Mouse (Mus musculus) bone marrow, adult 2 months (tissue): Measurements from ENCODE around the gene Mindy2. TPM values are rescaled to one million over a fixed set of nuclear protein-coding genes. Genes with fewer than 3 reads are reported as not detected.

Source experiments
- H3K27ac ChIP-seq: fragments of 200-500 bp; 2 replicates; pipeline ENCODE4 v1.5.1; 2012; ENCODE audit warnings: low read depth, mild to moderate bottlenecking, control low read depth, inconsistent platforms, low read length; ENCODE audit not compliant: control insufficient read depth, poor library complexity, insufficient read depth
- H3K4me1 ChIP-seq: fragments of 200-500 bp; 2 replicates; pipeline ENCODE4 v1.6.1; 2011; ENCODE audit warnings: low read length; ENCODE audit not compliant: control insufficient read depth, insufficient read depth
- H3K4me3 ChIP-seq: fragments of 200-500 bp; replicated peaks from 2 replicates; pipeline ENCODE3; 2011; ENCODE audit warnings: mild to moderate bottlenecking, low read depth, low read length, control low read depth; ENCODE audit not compliant: control insufficient read depth
- CTCF ChIP-seq: fragments of 200-500 bp; IDR thresholded peaks from 2 replicates; pipeline ENCODE4 v1.5.1; 2011; ENCODE audit warnings: low read length, control low read depth; ENCODE audit not compliant: control insufficient read depth, insufficient read depth
- POLR2A ChIP-seq: fragments of 200-500 bp; IDR thresholded peaks from 2 replicates; pipeline ENCODE4 v1.6.1; 2011; ENCODE audit warnings: low read depth, mild to moderate bottlenecking, control low read depth, low read length, borderline replicate concordance; ENCODE audit not compliant: control insufficient read depth
- WGBS: fragments of 180-500 bp; shearing (Covaris S2); methylation state at CpG from one replicate; pipeline ENCODE4 v1.1.7; 2018; 5-methylcytosine and 5-hydroxymethylcytosine counted together
- polyA plus RNA-seq: library from polyadenylated mRNA; stranded (reverse); fragments of >200 nt; gene quantifications from 2 replicates; pipeline ENCODE4 v1.2.4, GENCODE M21; 2011; ENCODE audit warnings: low replicate concordance; ENCODE audit not compliant: missing spikeins, insufficient read depth, insufficient read length

Mindy2 gene
- polyA plus RNA-seq, 1 experiment = 17.6 TPM

GRCm38 (mm10) chr9:70671772-70672579, 15.0 kb upstream of the Mindy2 start:
- peak overlapping the region; percentile 13; the same call in 1 of the 2 replicates for H3K27ac ChIP-seq
- H3K4me1 ChIP-seq = no peaks in the 10 kb centered on the region; the same call in 1 of the 2 replicates
- no peak for TF ChIP-seq POLR2A
- TF ChIP-seq CTCF = peak; percentile 37; the same call in 1 of the 2 replicates
- 9% methylated on average over 10 of the region's 10 CpGs for WGBS
- H3K4me3 ChIP-seq = no peak overlapping the region

- TF ChIP-seq POLR2A = no peak
- TF ChIP-seq CTCF = no peak
- Histone ChIP-seq H3K4me3 (no peak overlapping the region), H3K27ac (peak overlapping the region; percentile 25), H3K4me1 (no peaks in the 10 kb centered on the region; the same call in 1 of the 2 replicates)
- WGBS = 9% methylated on average over 6 of the region's 6 CpGs
These were observed 14.3 kb upstream of the Mindy2 start for GRCm38 (mm10) chr9:70671278-70671677.

DNA sequence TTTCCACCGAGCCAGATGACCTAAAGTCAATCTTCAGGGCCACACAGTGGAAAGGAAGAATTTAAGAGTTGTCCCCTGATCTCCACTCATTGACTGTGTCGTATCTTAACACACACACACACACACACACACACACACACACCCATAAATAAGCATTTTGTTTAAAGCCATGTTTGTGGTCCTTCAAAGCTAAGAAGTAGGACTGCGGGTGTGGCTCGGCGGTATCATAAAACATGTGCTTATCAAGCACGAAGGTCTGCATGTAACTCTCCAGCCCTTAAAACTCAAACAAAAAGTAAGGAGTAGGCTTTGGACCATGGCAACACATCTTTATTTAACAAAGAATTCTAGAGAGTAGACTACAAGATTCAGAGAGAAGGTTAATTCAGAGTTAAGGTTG, 13.4 kb upstream of the Mindy2 start:
- H3K4me3 ChIP-seq = no peak overlapping the region
- WGBS = 63% methylated on average over 6 of the region's 6 CpGs
- H3K4me1 ChIP-seq = no peaks in the 10 kb centered on the region; the same call in 1 of the 2 replicates
- TF ChIP-seq CTCF = no peak
- TF ChIP-seq POLR2A = no peak
- H3K27ac ChIP-seq = peak overlapping the region; percentile 56; the same call in 1 of the 2 replicates

DNA sequence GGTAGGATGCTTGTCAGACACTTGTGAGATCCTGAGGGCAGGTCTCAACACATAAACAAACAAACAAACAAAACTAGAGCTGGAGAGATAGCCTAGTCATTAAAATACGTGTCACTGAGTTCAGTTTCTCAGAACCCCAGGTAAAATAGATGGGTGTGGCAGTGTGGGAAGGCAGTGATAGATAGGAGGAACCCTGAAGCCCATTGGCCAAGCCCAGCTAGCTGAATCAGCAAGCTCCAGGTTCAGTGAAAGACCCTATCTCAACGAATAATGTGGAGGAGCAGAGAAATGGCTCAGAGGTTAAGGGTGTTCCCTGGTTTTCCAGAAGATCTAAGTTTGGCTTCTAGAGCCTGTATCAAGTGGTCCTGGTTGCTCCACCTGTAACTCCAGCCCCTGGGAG, 12.2 kb upstream of the Mindy2 start:
- Histone ChIP-seq H3K4me1 (no peaks in the 10 kb centered on the region; the same call in 1 of the 2 replicates), H3K27ac (peak overlapping the region; percentile 40; the same call in 1 of the 2 replicates), H3K4me3 (no peak overlapping the region)
- TF ChIP-seq POLR2A (no peak), CTCF (no peak)
- WGBS = 53% methylated on average over 2 of the region's 2 CpGs

- Histone ChIP-seq H3K27ac (no peak overlapping the region), H3K4me1 (no peaks in the 10 kb centered on the region; the same call in 1 of the 2 replicates), H3K4me3 (no peak overlapping the region)
- TF ChIP-seq CTCF = 0 out of 2 replicates have a peak, but pooled peaks have one; percentile 22
- TF ChIP-seq POLR2A = no peak
These were observed 11.1 kb upstream of the Mindy2 start for GRCm38 (mm10) chr9:70668048-70668447.

DNA sequence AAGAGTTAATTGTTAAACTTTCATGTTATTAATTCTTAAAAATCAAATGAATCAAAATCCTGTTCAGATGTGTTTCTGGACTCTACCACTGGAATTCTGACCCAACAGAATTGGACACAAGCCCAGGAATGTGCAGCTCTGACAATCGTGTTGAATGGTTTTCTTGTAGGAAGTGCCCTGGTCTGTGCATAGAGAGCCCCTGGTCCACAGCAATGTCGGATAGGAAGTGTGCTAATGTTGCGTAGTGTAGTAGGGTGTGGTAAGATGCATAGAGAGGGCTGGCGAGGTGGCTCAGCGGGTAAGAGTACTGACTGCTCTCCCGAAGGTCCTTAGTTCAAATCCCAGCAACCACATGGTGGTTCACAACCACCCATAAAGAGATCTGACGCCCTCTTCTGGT, 9.8 kb upstream of the Mindy2 start:
- Histone ChIP-seq H3K27ac (no peak overlapping the region), H3K4me3 (no peak overlapping the region), H3K4me1 (no peaks in the 10 kb centered on the region; the same call in 1 of the 2 replicates)
- WGBS = 52% methylated on average over 7 of the region's 7 CpGs
- TF ChIP-seq POLR2A (no peak), CTCF (no peak)

DNA sequence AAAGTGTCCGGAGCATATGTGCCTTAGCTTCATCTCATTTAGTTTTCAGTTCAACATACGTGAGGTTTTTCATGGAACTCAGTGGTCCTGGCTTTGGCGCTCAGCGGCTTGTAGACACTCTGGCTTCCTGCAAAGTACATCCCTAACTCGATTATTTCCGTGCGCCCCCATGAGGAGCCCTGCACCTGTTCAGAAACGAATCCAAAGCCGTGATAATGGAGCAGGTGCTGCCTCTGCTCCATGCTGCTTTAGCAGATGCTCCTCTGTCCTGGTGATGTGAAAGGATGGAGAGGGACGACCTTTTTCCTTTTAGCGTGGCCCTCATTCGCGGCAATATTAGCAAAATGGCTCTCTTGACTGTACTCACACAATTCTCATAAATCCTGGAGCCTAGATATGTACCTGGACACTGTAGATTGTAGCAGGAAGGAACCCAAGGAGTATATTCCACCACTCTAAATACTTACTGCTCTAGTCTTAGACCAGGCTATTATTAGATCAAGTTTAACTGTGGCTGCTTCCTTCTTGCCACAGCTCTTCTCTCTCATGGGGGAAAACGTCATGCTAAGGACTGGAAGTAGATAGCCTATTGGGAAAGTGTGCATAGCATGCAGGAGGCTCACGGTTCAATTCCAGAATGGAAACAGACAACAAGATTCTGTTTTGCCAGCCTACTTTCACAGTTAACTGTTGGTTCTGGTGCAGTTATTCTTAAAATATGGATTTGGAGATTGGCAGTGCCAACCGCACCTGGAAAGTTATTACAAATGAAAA, 8.6 kb upstream of the Mindy2 start:
- Histone ChIP-seq H3K27ac (no peak overlapping the region), H3K4me3 (no peak overlapping the region), H3K4me1 (no peaks in the 10 kb centered on the region; the same call in 1 of the 2 replicates)
- WGBS = 81% methylated on average over 16 of the region's 16 CpGs
- no peak for TF ChIP-seq POLR2A
- TF ChIP-seq CTCF = no peak

DNA sequence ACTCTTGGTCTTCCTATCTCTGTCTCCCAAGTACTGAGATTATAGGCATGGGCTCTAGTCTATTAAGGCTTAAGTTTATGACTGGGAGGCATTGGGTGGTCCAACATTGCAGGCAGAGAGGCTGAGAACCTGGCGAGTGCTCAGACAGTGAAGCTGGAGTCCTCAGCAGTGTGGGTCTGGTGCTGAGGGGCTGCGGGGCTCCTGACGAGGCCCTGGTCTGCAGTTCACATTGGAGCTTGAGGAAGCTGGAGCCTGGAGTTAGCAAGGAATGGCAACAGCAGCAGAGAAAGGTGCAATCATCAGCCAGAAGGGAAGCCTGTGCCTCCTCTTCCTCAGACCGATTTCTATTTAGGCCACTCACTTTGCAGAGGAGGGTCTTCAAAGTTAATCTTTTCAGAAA, 7.9 kb upstream of the Mindy2 start:
- 83% methylated on average over 4 of the region's 4 CpGs for WGBS

More for the DNA sequence above, 7.9 kb upstream of the Mindy2 start:
- Histone ChIP-seq H3K27ac (no peak overlapping the region), H3K4me3 (no peak overlapping the region), H3K4me1 (no peaks in the 10 kb centered on the region; the same call in 1 of the 2 replicates)
- TF ChIP-seq POLR2A = no peak
- no peak for TF ChIP-seq CTCF
